Mouse (Mus musculus): Measurements from ENCODE around the gene Mettl2. TPM values are rescaled to one million over a fixed set of nuclear protein-coding genes. Genes with fewer than 3 reads are reported as not detected.
"Not testable (repeated sequence)": the region's sequence is repeated elsewhere in the genome, so short reads cannot be mapped to it uniquely, and the experiment has no call there.

The Mettl2 gene
- total RNA-seq (2021), result 10 to 100 TPM; 17.4 to 18.3 TPM

DNA sequence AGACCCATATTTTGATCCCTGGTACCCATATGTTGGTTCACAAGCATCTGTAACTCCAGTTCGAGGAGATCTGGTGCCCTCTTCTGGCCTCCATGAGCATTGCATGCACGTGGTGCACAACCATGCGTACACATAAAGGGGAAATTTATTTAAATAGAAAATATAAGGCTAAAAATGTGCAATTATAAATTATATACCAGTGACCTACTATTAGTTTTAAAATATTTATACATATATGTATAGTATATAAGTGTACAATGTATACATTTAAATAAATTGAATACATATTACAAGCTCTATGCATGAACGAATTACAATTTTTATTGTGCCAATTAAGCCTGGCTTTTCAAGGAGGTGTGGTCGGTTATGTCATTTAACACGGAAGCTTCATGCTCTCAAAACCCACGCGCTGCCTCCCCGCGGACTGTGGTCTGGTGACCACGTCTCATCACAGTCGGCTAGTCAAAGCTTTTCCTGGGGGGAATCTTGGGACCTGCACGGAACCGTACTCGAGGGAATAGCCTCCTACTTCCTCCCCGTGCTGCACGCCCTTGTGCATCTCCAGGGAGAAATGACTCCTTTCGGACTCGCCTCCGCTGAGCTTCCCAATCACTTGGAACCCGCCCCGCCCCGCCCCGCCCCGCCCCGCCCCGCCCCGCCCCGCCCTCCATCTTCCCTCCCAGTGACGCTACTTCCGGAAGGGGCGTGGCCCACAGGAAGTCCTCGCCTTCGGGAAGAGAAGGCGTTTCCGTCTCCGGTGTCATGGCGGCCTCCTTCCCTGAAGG lies at the start of gene Mettl2:
Mettl2 (plus strand) TSS at position 691 of the 785 bp plus-strand sequence.
- DNase-seq, result peak; percentile 71 to 73

DNA sequence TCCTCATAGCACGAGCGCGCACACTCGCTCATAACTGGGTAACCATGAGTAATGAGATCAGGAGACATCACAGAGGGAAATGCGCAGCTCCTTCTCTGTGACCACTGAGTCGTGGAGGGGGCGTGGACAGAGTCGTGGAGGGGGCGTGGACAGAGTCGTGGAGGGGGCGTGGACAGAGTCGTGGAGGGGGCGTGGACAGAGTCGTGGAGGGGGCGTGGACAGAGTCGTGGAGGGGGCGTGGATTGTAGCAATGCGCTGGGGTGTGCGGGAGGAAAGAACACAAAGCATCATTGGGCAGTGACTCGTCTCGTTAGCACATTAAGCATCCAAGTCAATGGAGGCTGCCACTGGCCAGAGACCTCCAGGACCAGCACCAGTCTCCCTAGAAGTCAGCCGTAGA lies 13.8 kb upstream of the Mettl2 start:
- not testable (repeated sequence) for DNase-seq

DNA sequence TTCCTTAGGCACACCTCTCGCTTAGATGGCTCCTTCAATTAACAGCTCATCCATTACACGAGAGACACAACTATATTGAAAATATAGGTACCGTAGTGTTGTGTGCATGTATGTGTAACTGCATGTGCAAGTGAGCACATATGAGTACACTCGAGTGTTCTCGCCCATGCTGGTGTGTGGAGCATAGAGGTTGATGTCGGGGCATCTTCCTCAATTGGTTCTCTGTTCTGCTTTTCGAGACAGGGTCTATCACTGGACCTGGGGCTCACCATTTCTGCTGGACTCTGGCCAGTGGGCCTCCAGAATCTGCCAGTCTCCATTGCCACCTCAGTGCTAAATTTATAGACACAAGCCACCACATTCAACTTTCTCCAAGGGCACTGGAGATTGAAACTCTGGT lies 8.4 kb upstream of the Mettl2 start:
- no peak for DNase-seq

DNA sequence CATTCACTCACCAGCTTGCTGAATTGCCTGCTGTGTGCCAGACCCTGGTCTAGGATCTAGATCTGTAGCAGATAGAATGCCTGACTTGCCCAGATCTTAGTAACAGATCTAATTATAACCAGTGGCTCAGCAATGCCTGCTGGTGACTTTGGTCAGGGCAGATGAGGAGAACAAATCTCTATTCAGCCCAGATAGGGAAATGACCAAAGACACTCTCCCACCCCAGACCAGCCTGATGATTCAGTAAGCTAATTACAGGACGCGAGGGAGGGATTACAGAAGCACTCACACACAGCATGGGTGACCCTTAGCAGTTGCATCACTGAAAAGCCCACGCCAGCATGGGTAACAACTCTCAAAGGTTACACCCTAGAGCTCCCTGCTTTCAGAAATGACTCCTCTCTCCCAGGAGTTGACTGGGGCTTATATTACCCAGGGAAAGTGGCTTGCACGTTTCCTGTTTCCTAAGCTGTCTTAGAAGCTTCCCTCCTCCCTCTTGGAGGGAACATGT lies 5.6 kb upstream of the Mettl2 start:
- no peak for DNase-seq

DNA sequence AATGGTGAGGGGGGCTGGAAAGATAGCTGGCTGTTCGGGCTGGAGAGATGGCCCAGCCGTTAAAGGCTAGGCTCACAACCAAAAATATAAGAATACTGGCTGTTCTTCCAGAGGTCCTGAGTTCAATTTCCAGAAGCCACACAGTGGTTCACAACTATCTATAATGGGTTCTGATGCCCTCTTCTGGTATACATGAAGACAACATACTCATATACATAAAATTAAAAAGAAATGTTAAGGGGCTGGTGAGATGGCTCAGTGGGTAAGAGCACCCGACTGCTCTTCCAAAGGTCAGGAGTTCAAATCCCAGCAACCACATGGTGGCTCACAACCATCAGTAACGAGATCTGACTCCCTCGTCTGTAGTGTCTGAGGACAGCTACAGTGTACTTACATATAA lies 4.4 kb upstream of the Mettl2 start:
- not testable (repeated sequence) for DNase-seq

DNA sequence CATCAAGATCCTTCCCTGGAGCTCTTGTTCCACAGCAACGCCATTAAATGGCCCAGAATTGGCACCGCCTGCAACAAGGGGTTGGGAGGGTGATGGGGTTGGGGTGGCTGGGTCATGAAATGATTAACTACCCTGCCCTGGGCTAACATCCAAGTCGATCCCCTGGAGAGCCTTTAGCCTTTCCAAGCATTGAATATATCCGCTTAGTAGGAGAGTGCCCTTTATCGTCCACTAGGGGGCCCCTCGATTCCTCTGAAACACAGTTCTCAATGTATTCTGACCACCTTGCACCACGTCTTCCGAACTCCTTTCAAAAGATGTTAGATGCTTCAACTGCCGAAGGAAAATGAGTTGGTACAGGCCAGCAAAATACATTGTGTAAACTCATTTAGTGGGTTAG lies 2.2 kb upstream of the Mettl2 start:
- DNase-seq, result no peak

DNA sequence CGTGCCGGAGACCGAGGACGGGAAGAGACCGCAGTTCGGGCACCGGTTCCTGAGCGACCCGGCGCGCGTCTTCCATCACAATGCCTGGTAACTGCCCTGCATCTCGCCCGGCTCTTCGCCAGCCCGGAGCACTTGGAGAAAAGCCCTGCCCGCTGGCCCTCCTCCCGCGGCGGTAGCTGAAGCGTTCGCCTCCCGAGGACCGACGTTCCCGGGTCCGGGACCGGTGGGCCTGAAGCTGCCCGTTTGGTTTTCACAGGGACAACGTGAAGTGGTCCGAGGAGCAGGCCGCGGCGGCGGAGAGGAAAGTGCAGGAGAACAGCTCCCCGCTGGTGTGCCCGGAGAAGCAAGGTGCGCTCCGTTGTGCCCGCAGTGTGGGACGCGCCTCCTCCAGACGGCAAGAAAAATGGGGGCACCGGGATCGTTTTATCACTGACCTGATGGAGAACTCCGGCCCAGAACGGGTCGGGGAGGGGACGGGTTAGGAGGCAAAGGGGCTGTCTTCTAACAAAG lies 350 bp downstream of the Mettl2 start:
- DNase-seq, result no peak

DNA sequence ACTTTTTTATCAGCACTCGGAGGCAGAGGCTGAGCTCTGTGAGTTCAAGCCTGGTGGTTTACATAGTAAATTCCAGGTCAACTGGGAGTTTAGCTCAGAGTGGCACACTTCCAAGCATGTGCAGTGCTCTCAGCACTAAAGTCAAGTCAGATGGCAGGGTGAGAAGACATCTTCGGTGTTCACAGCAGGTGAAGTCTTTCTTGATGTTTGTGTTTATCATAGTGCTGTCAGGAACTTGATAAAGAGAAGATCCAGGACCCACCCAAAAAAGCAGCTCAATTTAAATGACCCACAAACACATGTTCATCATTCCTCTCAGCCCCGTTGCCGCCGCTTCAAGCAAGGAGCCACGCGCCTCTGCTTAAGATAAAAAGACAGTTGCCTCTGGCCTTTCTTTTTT lies 9.5 kb downstream of the Mettl2 start:
- no peak for DNase-seq

DNA sequence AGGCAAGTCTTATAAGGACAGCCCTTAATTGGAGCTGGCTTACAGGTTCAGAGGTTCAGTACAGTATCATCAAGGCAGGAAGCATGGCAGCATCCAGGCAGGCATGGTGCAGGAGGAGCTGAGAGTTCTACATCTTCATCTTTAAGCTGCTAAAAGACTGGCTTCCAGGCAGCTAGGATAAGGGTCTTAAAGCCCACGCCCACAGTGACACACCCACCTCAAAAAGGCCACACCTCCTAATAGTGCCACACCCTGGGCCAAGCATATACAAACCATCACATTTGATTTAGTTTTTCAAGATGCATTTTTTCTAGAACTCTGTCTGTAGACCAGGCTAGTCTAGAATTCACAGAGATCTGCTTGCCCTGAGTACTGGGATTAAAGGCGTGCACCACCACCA lies 11.0 kb downstream of the Mettl2 start:
- not testable (repeated sequence) for DNase-seq

DNA sequence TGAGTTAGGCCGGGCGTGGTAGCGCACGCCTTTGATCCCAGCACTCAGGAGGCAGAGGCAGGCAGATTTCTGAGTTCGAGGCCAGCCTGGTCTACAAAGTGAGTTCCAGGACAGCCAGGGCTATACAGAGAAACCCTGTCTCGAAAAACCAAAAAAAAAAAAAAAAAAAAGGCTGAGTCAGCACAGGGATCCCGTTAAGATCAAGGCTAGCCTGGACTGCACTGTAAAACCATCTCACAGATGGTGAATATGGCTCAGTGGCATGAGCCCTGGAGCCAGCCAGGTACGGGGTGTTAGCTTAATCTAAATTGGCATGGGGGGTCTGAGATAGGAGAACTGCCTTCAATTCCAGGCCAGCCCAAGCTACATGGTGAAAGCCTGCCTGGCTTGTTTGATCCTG lies 14.3 kb downstream of the Mettl2 start:
- DNase-seq, result not testable (repeated sequence)

DNA sequence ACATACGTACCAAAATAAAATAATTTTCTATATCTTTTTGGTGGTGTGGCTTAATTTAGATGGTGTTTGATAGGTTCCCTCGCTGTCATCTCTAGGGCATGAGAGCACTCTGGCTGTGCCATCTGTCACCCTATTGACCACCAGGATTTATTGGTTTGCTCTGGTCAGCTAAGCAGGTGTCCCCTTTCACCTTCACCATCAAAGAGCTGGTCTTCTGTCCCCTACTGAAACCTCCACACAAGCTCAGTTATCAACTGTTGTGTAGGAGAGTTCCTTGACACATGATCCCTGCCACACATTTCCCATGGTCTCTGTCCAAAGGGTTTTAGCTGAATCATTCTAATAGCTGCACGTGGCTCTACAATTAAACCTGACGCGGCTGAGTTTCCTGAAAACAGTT lies 14.9 kb downstream of the Mettl2 start:
- no peak for DNase-seq

DNA sequence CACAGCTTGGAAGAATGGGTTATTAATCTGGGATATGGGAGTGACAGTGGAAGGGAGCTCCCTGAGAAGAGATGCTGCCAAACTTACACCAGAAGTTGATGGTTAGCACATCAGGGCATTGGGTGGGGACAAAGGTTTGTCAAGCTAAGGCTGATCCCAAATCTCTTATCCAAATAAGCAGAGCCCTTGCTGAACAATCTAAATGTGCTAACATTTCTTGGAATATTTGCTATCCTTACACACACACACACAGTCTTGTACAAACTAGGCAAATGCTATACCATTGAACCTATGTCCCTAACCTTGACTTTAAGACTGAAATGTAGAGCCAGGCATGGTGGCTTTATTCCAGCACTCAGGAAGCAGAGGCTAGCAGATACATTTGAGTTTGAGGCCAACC lies 17.3 kb downstream of the Mettl2 start:
- no peak for DNase-seq

DNA sequence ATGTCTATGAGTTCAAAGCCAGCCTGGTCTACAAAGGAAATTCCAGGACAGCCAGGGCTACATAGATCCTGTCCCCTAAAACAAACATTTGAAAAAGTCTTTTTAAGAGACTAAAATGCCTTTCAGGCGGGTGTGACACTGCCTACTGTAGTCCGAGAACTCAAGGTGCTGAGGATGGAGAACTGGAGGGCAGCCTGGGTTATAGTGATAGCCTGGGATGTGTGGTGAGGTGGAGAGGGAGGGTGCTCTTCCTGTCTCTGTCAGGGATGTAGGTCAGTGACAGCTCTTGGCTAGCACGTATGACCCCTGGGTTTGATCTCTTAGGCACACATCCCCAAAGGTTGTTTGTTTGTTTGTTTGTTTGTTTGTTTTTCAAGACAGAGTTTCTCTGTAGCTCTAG lies 17.9 kb downstream of the Mettl2 start:
- DNase-seq, result no peak

DNA sequence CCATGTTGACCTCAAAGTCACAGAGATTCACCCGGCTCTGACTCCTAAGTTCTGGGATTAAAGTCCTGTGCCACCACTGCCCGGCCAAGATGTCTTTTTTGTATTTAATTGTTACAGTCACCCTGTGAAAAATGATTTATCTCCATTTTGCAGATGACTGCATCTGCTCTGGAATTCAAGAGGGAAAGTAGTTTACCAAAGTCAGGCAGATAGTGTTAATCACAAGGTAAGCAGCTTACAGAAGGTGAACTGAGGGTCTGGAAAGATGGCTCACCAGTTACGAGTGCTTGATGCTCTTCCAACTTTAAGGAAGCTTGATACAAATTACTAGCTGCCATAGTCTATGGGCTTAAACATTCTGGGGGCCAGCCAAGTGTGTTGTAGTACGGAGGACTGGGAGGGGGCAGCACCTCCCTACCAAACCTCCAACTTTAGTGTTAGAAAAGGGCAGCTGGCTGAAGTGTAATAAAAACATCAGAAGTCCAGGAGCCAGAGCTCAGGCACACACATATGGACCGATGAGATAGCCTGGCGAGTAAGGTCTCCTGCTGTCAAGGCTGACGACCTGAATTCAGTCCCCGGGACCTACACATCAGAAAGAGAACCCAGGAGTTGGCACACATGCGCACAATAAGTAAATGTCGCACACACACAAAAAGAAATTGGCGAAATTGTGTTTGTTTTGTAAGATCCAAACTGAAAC lies 18.4 kb downstream of the Mettl2 start:
- DNase-seq, result no peak

DNA sequence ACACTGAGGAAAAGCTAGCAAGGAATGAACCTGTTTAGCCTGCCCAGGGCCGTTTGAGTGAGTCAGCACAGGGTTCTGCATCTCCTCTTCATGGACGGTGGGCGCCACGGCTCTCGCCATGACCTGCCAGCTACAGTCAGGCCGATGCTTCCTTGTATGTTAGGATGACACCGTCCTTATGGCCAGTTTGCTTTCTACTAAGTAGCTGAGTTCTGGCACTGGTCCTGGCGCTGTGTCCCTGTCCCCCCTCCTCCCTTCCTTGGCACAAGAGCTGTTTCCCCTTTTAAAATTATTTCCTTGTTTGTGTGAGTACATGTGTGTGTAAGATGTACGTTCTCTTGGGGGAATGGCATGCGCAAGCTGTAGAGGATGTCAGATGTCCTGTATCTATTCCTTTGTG lies 19.0 kb downstream of the Mettl2 start:
- no peak for DNase-seq

DNA sequence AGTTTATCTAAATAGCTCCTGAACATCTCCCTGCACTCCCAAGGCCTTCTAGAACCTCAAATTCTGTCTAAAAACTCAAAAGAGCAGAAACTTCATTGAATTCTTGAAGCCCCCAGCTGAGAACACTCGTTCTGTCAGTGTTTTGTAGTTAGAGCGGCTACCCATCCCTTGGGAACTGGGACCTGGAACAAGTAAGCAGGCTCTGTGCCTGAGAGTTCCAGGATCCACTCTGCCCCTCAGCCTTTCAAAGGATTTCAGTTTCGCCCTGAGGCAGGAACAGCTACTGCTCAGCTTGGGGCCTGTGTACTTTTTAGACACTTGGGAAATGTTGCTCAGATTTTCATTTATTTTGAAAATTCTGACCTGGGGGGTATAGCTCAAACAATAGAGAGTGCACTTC lies 20.4 kb downstream of the Mettl2 start, which contains the start of gene Gm10842:
Gm10842 (plus strand) TSS at position 301 of the 400 bp plus-strand sequence.
- DNase-seq, result no peak

DNA sequence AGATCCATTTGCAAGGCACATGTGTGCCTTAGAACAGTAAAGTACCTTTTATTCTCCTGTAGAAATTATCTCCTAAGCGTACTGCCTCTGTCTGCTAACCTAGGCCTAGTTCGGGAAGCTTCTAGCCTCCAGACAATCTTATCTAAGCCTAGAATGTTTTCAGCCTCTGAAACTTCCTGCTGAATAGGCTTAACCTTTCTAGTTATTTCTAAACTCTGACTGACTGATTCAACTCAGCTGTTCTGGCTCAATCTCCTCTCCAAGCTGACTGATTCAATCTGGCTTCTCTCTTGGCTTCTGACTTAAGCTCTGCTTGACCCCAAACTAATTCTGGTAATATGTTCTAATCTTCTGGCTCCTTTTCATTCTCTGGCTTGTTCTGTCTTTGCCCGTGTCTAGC lies 23.1 kb downstream of the Mettl2 start:
- no peak for DNase-seq

DNA sequence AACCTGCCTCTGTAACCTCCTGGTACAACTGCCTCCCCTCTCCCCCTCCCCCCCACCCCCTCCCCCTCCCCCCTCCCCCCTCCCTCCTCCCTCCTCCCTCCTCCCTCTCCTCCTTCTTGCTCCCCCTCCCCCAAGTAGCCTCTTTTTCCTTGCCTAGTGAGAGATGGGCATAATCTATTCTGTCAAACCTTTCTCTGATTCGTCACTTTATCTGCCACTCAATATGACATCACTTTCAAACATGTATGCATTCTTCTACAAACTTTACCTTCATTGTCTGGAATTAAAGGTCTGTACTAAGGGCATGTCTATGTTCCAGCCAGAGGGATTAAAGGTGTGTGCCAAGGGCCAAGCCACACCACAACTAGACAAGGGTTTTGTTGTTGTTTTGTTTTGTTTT lies 23.5 kb downstream of the Mettl2 start:
- DNase-seq, result no peak

DNA sequence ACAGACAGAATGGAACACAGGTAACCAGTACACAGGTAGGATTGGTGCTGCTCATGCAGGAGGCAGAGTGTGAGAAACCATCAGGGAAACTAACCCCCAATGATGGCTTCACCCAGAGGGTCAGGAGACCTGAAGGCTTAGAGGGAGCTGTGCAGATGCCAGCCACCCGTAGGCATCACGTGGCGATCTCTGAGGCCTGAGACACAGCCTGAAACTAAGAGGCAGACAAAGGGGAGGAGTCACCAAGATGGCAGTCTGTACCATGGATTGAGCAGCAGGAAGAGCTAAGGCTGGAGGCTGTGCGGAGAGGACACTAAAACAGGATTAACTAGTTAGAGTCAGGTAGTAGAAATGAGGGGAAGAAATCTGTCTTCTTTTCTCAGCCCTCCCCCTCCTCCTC lies 24.5 kb downstream of the Mettl2 start:
- no peak for DNase-seq

DNA sequence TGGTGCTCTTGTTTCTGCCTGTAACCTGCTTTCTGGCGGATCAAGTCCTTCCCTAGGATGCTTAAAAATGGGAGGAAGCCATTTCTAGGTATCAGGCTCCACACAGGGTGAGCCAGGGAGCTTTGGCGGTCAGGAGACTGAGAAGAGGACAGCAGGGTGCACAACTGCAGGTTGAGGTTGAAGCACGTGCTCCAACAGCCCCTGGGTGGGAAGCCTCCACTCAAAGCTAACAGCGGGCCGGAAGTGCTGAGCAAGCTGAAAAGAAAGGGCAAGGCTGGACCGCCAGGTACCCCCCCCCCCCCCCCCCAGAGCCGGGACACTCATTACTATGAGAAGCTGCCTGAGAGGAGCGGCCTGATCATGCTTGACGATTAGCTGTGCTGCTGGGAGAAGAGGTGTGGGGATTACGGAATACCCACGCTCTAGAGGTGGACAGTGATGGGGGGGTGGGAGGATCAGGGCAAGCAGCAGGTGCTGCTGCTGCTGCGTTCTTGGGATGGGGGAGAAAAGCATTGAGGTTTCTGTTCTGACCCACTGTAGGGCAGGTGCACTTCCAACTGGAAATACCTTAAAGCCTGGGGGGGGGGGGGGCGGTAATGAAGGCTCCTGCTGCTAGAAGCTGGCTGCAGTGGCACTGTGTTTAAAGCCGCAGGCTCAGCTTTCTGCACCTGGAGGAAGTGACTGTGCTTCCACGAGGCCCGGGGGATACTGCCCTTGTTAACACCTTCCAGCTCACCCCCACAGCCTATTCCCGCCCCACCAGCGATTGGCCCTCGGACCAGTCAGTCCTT lies 25.2 kb downstream of the Mettl2 start:
- DNase-seq, result no peak

DNA sequence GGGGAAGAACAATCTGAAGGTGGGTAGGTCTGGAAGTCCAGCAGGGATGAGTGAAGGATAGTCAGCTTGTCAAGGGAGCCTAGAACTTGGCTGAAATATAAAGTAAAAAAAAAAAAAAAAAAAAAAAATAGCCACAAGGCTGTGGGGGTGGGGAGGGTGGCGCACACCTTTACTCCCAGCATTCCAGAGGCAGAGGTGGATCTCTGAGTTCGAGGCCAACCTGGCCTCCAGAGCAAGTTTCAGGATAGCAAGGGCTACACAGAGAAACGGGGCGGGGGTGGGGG lies 25.7 kb downstream of the Mettl2 start:
- DNase-seq, result no peak

DNA sequence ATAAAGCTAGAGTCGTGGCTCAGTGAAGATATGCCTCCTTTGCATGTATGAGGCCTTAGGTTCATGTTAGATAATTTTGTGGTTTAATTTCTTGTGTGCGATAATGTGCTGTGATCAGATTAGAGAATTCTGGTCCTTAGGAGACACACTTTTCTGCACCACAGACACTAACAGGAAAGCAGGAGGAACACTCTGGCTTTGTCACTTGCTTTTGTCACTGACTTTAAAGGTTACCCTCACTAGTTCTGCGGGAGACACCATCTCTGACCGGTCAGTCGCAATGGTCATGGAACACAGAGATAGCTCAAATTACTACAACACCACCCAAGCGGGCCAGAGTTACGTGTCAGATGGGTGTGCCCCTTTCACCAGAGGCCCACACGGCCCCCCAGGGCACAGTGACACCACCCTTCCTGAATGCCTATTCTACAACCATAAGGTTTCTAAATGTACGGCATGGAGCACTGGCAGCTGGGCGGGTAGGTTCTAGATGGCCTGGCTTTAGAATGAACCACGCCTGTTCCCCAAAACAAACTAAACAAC lies 26.2 kb downstream of the Mettl2 start:
- no peak for DNase-seq

All from layer of hippocampus, postnatal 36 days (tissue).